Mouse (Mus musculus) embryo, embryonic 10 days (tissue): ENCODE results near the gene Sowahb.
A peak's percentile ranks its signal among the peaks of the same experiment; 100 is the strongest.
"Not testable (repeated sequence)": the region's sequence is repeated elsewhere in the genome, so short reads cannot be mapped to it uniquely, and the experiment has no call there.

Experiments used
- DNase-seq: peaks from one replicate; pipeline ENCODE4 v3.0.0-alpha.2; 2015; ENCODE audit warnings: low spot score

Gene Sowahb

GRCm38 (mm10) chr5:93042831-93043687 is 1.8 kb downstream of the Sowahb start:
- no peak for DNase-seq

- DNase-seq = no peak
Measured at GRCm38 (mm10) chr5:93042031-93042430, 2.8 kb downstream of the Sowahb start.

GRCm38 (mm10) chr5:93041276-93041675 is 3.5 kb downstream of the Sowahb start:
- DNase-seq = no peak

- no peak for DNase-seq
Measured at GRCm38 (mm10) chr5:93040095-93040494, 4.7 kb downstream of the Sowahb start.

- no peak for DNase-seq
Measured at GRCm38 (mm10) chr5:93036254-93036653, 8.6 kb downstream of the Sowahb start.

GRCm38 (mm10) chr5:93035285-93035684 is 9.5 kb downstream of the Sowahb start:
- DNase-seq = no peak

- no peak for DNase-seq
Measured at GRCm38 (mm10) chr5:93033087-93033870, 11.5 kb downstream of the Sowahb start.

- DNase-seq = no peak
Measured at GRCm38 (mm10) chr5:93032621-93033020, 12.2 kb downstream of the Sowahb start.

- no peak for DNase-seq
Measured at GRCm38 (mm10) chr5:93030869-93031268, 14.0 kb downstream of the Sowahb start.

- no peak for DNase-seq
Measured at GRCm38 (mm10) chr5:93030411-93030810, 14.4 kb downstream of the Sowahb start.

- no peak for DNase-seq
Measured at GRCm38 (mm10) chr5:93027120-93027675, 17.6 kb downstream of the Sowahb start.

GRCm38 (mm10) chr5:93026437-93027119 is 18.2 kb downstream of the Sowahb start:
- DNase-seq = peak; percentile 83

- peak; percentile 79 for DNase-seq
Measured at GRCm38 (mm10) chr5:93024754-93025280, 20.0 kb downstream of the Sowahb start.

GRCm38 (mm10) chr5:93022126-93022797 is 22.6 kb downstream of the Sowahb start:
- DNase-seq = peak; percentile 64

GRCm38 (mm10) chr5:93020024-93020666 is 24.7 kb downstream of the Sowahb start:
- DNase-seq = no peak

GRCm38 (mm10) chr5:93019207-93019606 is 25.6 kb downstream of the Sowahb start:
- DNase-seq = not testable (repeated sequence)

- DNase-seq = no peak
Measured at GRCm38 (mm10) chr5:93017678-93018077, 27.1 kb downstream of the Sowahb start.

- no peak for DNase-seq
Measured at GRCm38 (mm10) chr5:93008256-93008655, 36.6 kb downstream of the Sowahb start.

- peak; percentile 59 for DNase-seq
Measured at GRCm38 (mm10) chr5:93005815-93006341, 38.9 kb downstream of the Sowahb start.

GRCm38 (mm10) chr5:93005229-93005814 is 39.5 kb downstream of the Sowahb start:
- DNase-seq = peak; percentile 71
